Mouse (Mus musculus): ENCODE measurements around the gene Clec2g. TPM values are rescaled to one million over a fixed set of nuclear protein-coding genes. Genes with fewer than 3 reads are reported as not detected.
A peak's percentile ranks its signal among the peaks of the same experiment; 100 is the strongest.

Gene Clec2g
- total and polyA plus RNA-seq, 3 experiments = 82.0 to 169 (median 91.7) TPM

GRCm38 (mm10) chr6:129030964-129031363, 96.8 kb downstream of the Clec2g start:
- no peaks in the 10 kb centered on the region for H3K79me2 ChIP-seq (replicated peaks; ENCODE audit: control insufficient read depth, extremely low read depth, insufficient read depth, poor library complexity, severe bottlenecking)
- H3K4me2 ChIP-seq (ENCODE audit: insufficient read depth, low read depth, poor library complexity, severe bottlenecking) = no peak overlapping the region
- H3K27ac ChIP-seq (ENCODE audit: insufficient read depth, low read depth) = no peak overlapping the region
- dilution Hi-C loops (cut with MboI; ENCODE audit: extremely low pct_ligation_motif_present, extremely low pct_unique_long_range_greater_than_20kb, low sequenced_read_pairs) = no loop called here
- no peak for TF ChIP-seq NELFE (IDR thresholded peaks at IDR 0.05; ENCODE audit: low read depth, low read length)
- no peak for TF ChIP-seq CTCF (conservative IDR thresholded peaks at IDR 0.05 in 1 of 2, IDR thresholded peaks at IDR 0.05 in 1 of 2; ENCODE audit: low read depth in 2 of 2, low read length in 2 of 2)
- no peak for TF ChIP-seq MEF2A (IDR thresholded peaks at IDR 0.05; ENCODE audit: borderline replicate concordance, low read depth, low read length)
- TF ChIP-seq E2F4 (IDR thresholded peaks at IDR 0.05; ENCODE audit: insufficient replicate concordance, low read depth, low read length) = no peak
- TF ChIP-seq SMC3 (IDR thresholded peaks at IDR 0.05; ENCODE audit: low read depth, low read length) = no peak
- no peak for TF ChIP-seq ZC3H11A (IDR thresholded peaks at IDR 0.05; ENCODE audit: low read depth, low read length)
- no peak for TF ChIP-seq ELF1 (IDR thresholded peaks at IDR 0.05; ENCODE audit: low read depth, low read length)
- TF ChIP-seq MYC (IDR thresholded peaks at IDR 0.05; ENCODE audit: low read depth, low read length) = no peak
- TF ChIP-seq GABPA (IDR thresholded peaks at IDR 0.05; ENCODE audit: insufficient replicate concordance, low read depth, low read length) = no peak
- TF ChIP-seq UBTF (IDR thresholded peaks at IDR 0.05; ENCODE audit: low read depth, low read length) = no peak
- DNase-seq (ENCODE audit: extremely low read depth) = no peak
- H3K36me3 ChIP-seq (replicated peaks in 1 of 2; ENCODE audit: control insufficient read depth in 1 of 2, insufficient read depth in 1 of 2, low read length in 1 of 2) = peaks cover 5 to 8% of the 10 kb centered on the region in 2 experiments
- H3K9ac ChIP-seq (ENCODE audit: insufficient read depth, low read depth) = no peak overlapping the region
- H3K4me1 ChIP-seq (ENCODE audit: control insufficient read depth in 1 of 2, insufficient read depth in 2 of 2) = peaks cover 3 to 18% of the 10 kb centered on the region in 2 experiments; a peak in 3 of 4 replicates
- no peaks in the 10 kb centered on the region for H3K9me3 ChIP-seq (replicated peaks; ENCODE audit: low read length)
- in situ Hi-C loops (cut with MboI; ENCODE audit: low pct_ligation_motif_present, low pct_unique_long_range_greater_than_20kb, low sequenced_read_pairs) = no loop called here
- H3K27me3 ChIP-seq (replicated peaks) = no peaks in the 10 kb centered on the region
- H3K4me3 ChIP-seq (replicated peaks in 1 of 3; ENCODE audit: low read depth in 2 of 3, low read length in 2 of 3, poor library complexity in 1 of 3) = no peak overlapping the region

GRCm38 (mm10) chr6:129033397-129033796, 99.2 kb downstream of the Clec2g start:
- H3K36me3 ChIP-seq (replicated peaks in 1 of 2; ENCODE audit: control insufficient read depth in 1 of 2, insufficient read depth in 1 of 2, low read length in 1 of 2) = peaks cover 0 to 8% of the 10 kb centered on the region in 2 experiments
- DNase-seq (ENCODE audit: extremely low read depth) = peak; percentile 68
- no peak overlapping the region for H3K4me2 ChIP-seq (ENCODE audit: insufficient read depth, low read depth, poor library complexity, severe bottlenecking)
- H3K9ac ChIP-seq (ENCODE audit: insufficient read depth, low read depth) = no peak overlapping the region
- dilution Hi-C loops (cut with MboI; ENCODE audit: extremely low pct_ligation_motif_present, extremely low pct_unique_long_range_greater_than_20kb, low sequenced_read_pairs) (no loop called here), in situ Hi-C loops (cut with MboI; ENCODE audit: low pct_ligation_motif_present, low pct_unique_long_range_greater_than_20kb, low sequenced_read_pairs) (no loop called here)
- H3K79me2 ChIP-seq (replicated peaks; ENCODE audit: control insufficient read depth, extremely low read depth, insufficient read depth, poor library complexity, severe bottlenecking) = no peaks in the 10 kb centered on the region
- no peak overlapping the region for H3K4me3 ChIP-seq (replicated peaks in 1 of 3; ENCODE audit: low read depth in 2 of 3, low read length in 2 of 3, poor library complexity in 1 of 3)
- H3K27me3 ChIP-seq (replicated peaks) = no peaks in the 10 kb centered on the region
- H3K9me3 ChIP-seq (replicated peaks; ENCODE audit: low read length) = no peaks in the 10 kb centered on the region
- peaks cover 16 to 43% of the 10 kb centered on the region in 2 experiments for H3K4me1 ChIP-seq (ENCODE audit: control insufficient read depth in 1 of 2, insufficient read depth in 2 of 2)
- no peak overlapping the region for H3K27ac ChIP-seq (ENCODE audit: insufficient read depth, low read depth)
- TF ChIP-seq ZMIZ1 (IDR thresholded peaks at IDR 0.05; ENCODE audit: low read depth, low read length) = no peak
- no peak for TF ChIP-seq ZKSCAN1 (IDR thresholded peaks at IDR 0.05; ENCODE audit: borderline replicate concordance, low read depth, low read length)
- no peak for TF ChIP-seq UBTF (IDR thresholded peaks at IDR 0.05; ENCODE audit: low read depth, low read length)
- TF ChIP-seq SIN3A (IDR thresholded peaks at IDR 0.05; ENCODE audit: low read length) = 0 out of 2 replicates have a peak, but pooled peaks have one; percentile 34
- no peak for TF ChIP-seq HCFC1 (IDR thresholded peaks at IDR 0.05; ENCODE audit: low read depth, low read length)
- no peak for TF ChIP-seq TBP (conservative IDR thresholded peaks at IDR 0.05; ENCODE audit: low read depth, low read length)
- TF ChIP-seq IRF4 (IDR thresholded peaks at IDR 0.05; ENCODE audit: low read depth, low read length) = no peak
- peak; percentile 58 for TF ChIP-seq TCF12 (IDR thresholded peaks at IDR 0.05; ENCODE audit: low read depth, low read length)
- TF ChIP-seq MAZ (IDR thresholded peaks at IDR 0.05; ENCODE audit: low read depth, low read length) = no peak
- 0 out of 2 replicates have a peak, but pooled peaks have one; percentile 23 for TF ChIP-seq RCOR1 (conservative IDR thresholded peaks at IDR 0.05; ENCODE audit: low read depth, low read length)
- no peak for TF ChIP-seq MAX (IDR thresholded peaks at IDR 0.05; ENCODE audit: low read length)
- peak; percentile 59 for TF ChIP-seq JUND (conservative IDR thresholded peaks at IDR 0.05; ENCODE audit: low read depth, low read length)
- no peak for TF ChIP-seq USF2 (conservative IDR thresholded peaks at IDR 0.05; ENCODE audit: low read depth, low read length)
- TF ChIP-seq NRF1 (IDR thresholded peaks at IDR 0.05; ENCODE audit: low read depth, low read length) = no peak
- TF ChIP-seq SMC3 (IDR thresholded peaks at IDR 0.05; ENCODE audit: low read depth, low read length) = peak; percentile 96
- no peak for TF ChIP-seq USF1 (IDR thresholded peaks at IDR 0.05; ENCODE audit: low read depth, low read length)
- TF ChIP-seq MYC (IDR thresholded peaks at IDR 0.05; ENCODE audit: low read depth, low read length) = peak; percentile 81
- TF ChIP-seq ELF1 (IDR thresholded peaks at IDR 0.05; ENCODE audit: low read depth, low read length) = no peak
- TF ChIP-seq KAT2A (IDR thresholded peaks at IDR 0.05; ENCODE audit: insufficient replicate concordance, low read length) = no peak
- TF ChIP-seq RAD21 (IDR thresholded peaks at IDR 0.05; ENCODE audit: low read depth, low read length) = peak; percentile 96
- TF ChIP-seq ZNF384 (IDR thresholded peaks at IDR 0.05; ENCODE audit: low read depth, low read length) = 0 out of 2 replicates have a peak, but pooled peaks have one; percentile 22
- TF ChIP-seq ZC3H11A (IDR thresholded peaks at IDR 0.05; ENCODE audit: low read depth, low read length) = peak; percentile 79
- TF ChIP-seq BHLHE40 (IDR thresholded peaks at IDR 0.05; ENCODE audit: low read depth, low read length) = no peak; the same call in 1 of the 2 replicates
- no peak for TF ChIP-seq GABPA (IDR thresholded peaks at IDR 0.05; ENCODE audit: insufficient replicate concordance, low read depth, low read length)
- no peak for TF ChIP-seq POLR2A (IDR thresholded peaks at IDR 0.05; ENCODE audit: low read depth, low read length)
- TF ChIP-seq NELFE (IDR thresholded peaks at IDR 0.05; ENCODE audit: low read depth, low read length) = peak; percentile 38; the same call in 1 of the 2 replicates
- TF ChIP-seq POLR2AphosphoS2 (IDR thresholded peaks at IDR 0.05; ENCODE audit: low read depth, low read length) = no peak
- peak; percentile 49 to 95; a peak in 3 of 4 replicates for TF ChIP-seq CTCF (conservative IDR thresholded peaks at IDR 0.05 in 1 of 2, IDR thresholded peaks at IDR 0.05 in 1 of 2; ENCODE audit: low read depth in 2 of 2, low read length in 2 of 2)
- no peak for TF ChIP-seq CHD2 (IDR thresholded peaks at IDR 0.05; ENCODE audit: low read length)

Data from CH12.LX (cell line).